Mouse (Mus musculus) kidney, embryonic 16.5 days (tissue): ENCODE data around the gene Klf6. TPM values are rescaled to one million over a fixed set of nuclear protein-coding genes. Genes with fewer than 3 reads are reported as not detected.

Source experiments
- ATAC-seq: fragments of 200-750 bp; cut with Nextera tagmentation; 2 replicates; pipeline ENCODE4 v1.8.0; 2017; ENCODE audit warnings: moderate TSS enrichment; ENCODE audit not compliant: low FRiP score, low TSS enrichment
- H3K27ac ChIP-seq: fragments of 300-500 bp; sonication (generic); 2 replicates; pipeline ENCODE4 v1.5.1; 2014; ENCODE audit warnings: low read length
- H3K27me3 ChIP-seq: fragments of 300-500 bp; sonication (generic); 2 replicates; pipeline ENCODE4 v1.6.1; 2014; ENCODE audit warnings: low read length, control low read depth, mixed read lengths; ENCODE audit not compliant: insufficient read depth
- H3K36me3 ChIP-seq: fragments of 300-500 bp; sonication (generic); 2 replicates; pipeline ENCODE4 v1.6.1; 2014; ENCODE audit warnings: low read length, control low read depth, mixed read lengths; ENCODE audit not compliant: insufficient read depth
- H3K4me1 ChIP-seq: fragments of 300-500 bp; sonication (generic); 2 replicates; pipeline ENCODE4 v1.6.1; 2014; ENCODE audit warnings: low read length, control low read depth, mixed read lengths; ENCODE audit not compliant: insufficient read depth
- H3K4me2 ChIP-seq: fragments of 300-500 bp; sonication (generic); replicated peaks from 2 replicates; pipeline ENCODE4 v1.6.1; 2014; ENCODE audit warnings: low read depth, low read length
- H3K4me3 ChIP-seq: fragments of 300-500 bp; sonication (generic); 2 replicates; pipeline ENCODE4 v1.5.1; 2014; ENCODE audit warnings: mild to moderate bottlenecking, low read length
- H3K9ac ChIP-seq: fragments of 300-500 bp; sonication (generic); replicated peaks from 2 replicates; pipeline ENCODE4 v1.6.1; 2014; ENCODE audit warnings: low read length
- H3K9me3 ChIP-seq: fragments of 300-500 bp; sonication (generic); 2 replicates; pipeline ENCODE4 v1.6.1; 2016; ENCODE audit warnings: low read length, control low read depth
- WGBS: fragments of 180-500 bp; shearing (Covaris S2); extraction: QIAGEN DNeasy Blood & Tissue Kit; methylation state at CpG from one replicate; pipeline ENCODE4 v1.1.7; 2014; 5-methylcytosine and 5-hydroxymethylcytosine counted together
- polyA plus RNA-seq: library from polyadenylated mRNA; unstranded; fragments of >200 nt; fragmentation: Nextera tagmentation; extraction: Ambion mirVana; gene quantifications from 2 replicates; pipeline ENCODE4 v1.2.1, GENCODE M21; 2015

Klf6 gene
- polyA plus RNA-seq, 1 experiment from 2014 or later, result 57.3 TPM

GRCm38 (mm10) chr13:5837174-5837777 is 24.0 kb upstream of the Klf6 start:
- Histone ChIP-seq H3K4me1 (no peaks in the 10 kb centered on the region), H3K9me3 (no peaks in the 10 kb centered on the region), H3K27me3 (no peaks in the 10 kb centered on the region), H3K4me2 (no peak overlapping the region), H3K4me3 (no peak overlapping the region), H3K36me3 (no peaks in the 10 kb centered on the region), H3K27ac (no peak overlapping the region), H3K9ac (no peak overlapping the region)
- 73% methylated on average over 4 of the region's 4 CpGs for WGBS
- peak; percentile 84; the same call in 1 of the 2 replicates for ATAC-seq

GRCm38 (mm10) chr13:5841418-5841817 is 19.9 kb upstream of the Klf6 start:
- Histone ChIP-seq H3K9me3 (no peaks in the 10 kb centered on the region), H3K4me3 (no peak overlapping the region), H3K9ac (no peak overlapping the region), H3K4me1 (0 out of 2 replicates have a peak, but pooled peaks cover 8% of the 10 kb centered on the region), H3K27ac (no peak overlapping the region), H3K27me3 (no peaks in the 10 kb centered on the region), H3K4me2 (no peak overlapping the region), H3K36me3 (no peaks in the 10 kb centered on the region)
- WGBS, result 84% methylated on average over 6 of the region's 6 CpGs
- ATAC-seq, result no peak

- no peaks in the 10 kb centered on the region for H3K36me3 ChIP-seq
- 0 out of 2 replicates have a peak, but pooled peaks cover 8% of the 10 kb centered on the region for H3K4me1 ChIP-seq
- no peak overlapping the region for H3K27ac ChIP-seq
- no peaks in the 10 kb centered on the region for H3K9me3 ChIP-seq
- H3K9ac ChIP-seq, result no peak overlapping the region
- H3K4me3 ChIP-seq, result no peak overlapping the region
- no peak overlapping the region for H3K4me2 ChIP-seq
- ATAC-seq, result no peak
- WGBS, result 73% methylated on average over 5 of the region's 5 CpGs
- no peaks in the 10 kb centered on the region for H3K27me3 ChIP-seq
Observed at GRCm38 (mm10) chr13:5842911-5843310, 18.4 kb upstream of the Klf6 start.

GRCm38 (mm10) chr13:5843829-5844228 is 17.5 kb upstream of the Klf6 start:
- Histone ChIP-seq H3K9ac (no peak overlapping the region), H3K4me2 (no peak overlapping the region), H3K4me3 (no peak overlapping the region), H3K9me3 (no peaks in the 10 kb centered on the region), H3K27me3 (no peaks in the 10 kb centered on the region), H3K4me1 (0 out of 2 replicates have a peak, but pooled peaks cover 8% of the 10 kb centered on the region), H3K36me3 (no peaks in the 10 kb centered on the region), H3K27ac (no peak overlapping the region)
- WGBS, result 59% methylated on average over 2 of the region's 2 CpGs
- no peak for ATAC-seq

- Histone ChIP-seq H3K9ac (no peak overlapping the region), H3K27me3 (no peaks in the 10 kb centered on the region), H3K4me2 (no peak overlapping the region), H3K4me3 (no peak overlapping the region), H3K27ac (no peak overlapping the region), H3K4me1 (0 out of 2 replicates have a peak, but pooled peaks cover 8% of the 10 kb centered on the region), H3K36me3 (no peaks in the 10 kb centered on the region), H3K9me3 (no peaks in the 10 kb centered on the region)
- no peak for ATAC-seq
- 88% methylated on average over 5 of the region's 5 CpGs for WGBS
Observed at GRCm38 (mm10) chr13:5844338-5844737, 16.9 kb upstream of the Klf6 start.

- Histone ChIP-seq H3K4me2 (peak overlapping the region; percentile 9), H3K4me3 (no peak overlapping the region), H3K4me1 (0 out of 2 replicates have a peak, but pooled peaks cover 8% of the 10 kb centered on the region), H3K27ac (peak overlapping the region; percentile 60), H3K27me3 (no peaks in the 10 kb centered on the region), H3K36me3 (no peaks in the 10 kb centered on the region), H3K9me3 (no peaks in the 10 kb centered on the region), H3K9ac (no peak overlapping the region)
- WGBS, result 36% methylated on average over 10 of the region's 10 CpGs
- ATAC-seq, result peak; percentile 43; the same call in 1 of the 2 replicates
Observed at GRCm38 (mm10) chr13:5845161-5845590, 16.1 kb upstream of the Klf6 start.

- Histone ChIP-seq H3K27ac (peak overlapping the region; percentile 60), H3K4me1 (0 out of 2 replicates have a peak, but pooled peaks cover 8% of the 10 kb centered on the region), H3K36me3 (no peaks in the 10 kb centered on the region), H3K9me3 (no peaks in the 10 kb centered on the region), H3K4me3 (no peak overlapping the region), H3K9ac (no peak overlapping the region), H3K4me2 (peak overlapping the region; percentile 9; the same call in 1 of the 2 replicates), H3K27me3 (no peaks in the 10 kb centered on the region)
- WGBS, result 41% methylated on average over 5 of the region's 5 CpGs
- peak; percentile 75; the same call in 1 of the 2 replicates for ATAC-seq
Observed at GRCm38 (mm10) chr13:5845605-5846004, 15.7 kb upstream of the Klf6 start.

- Histone ChIP-seq H3K27me3 (no peaks in the 10 kb centered on the region), H3K36me3 (no peaks in the 10 kb centered on the region), H3K4me3 (no peak overlapping the region), H3K4me2 (no peak overlapping the region), H3K4me1 (0 out of 2 replicates have a peak, but pooled peaks cover 8% of the 10 kb centered on the region), H3K27ac (no peak overlapping the region), H3K9me3 (no peaks in the 10 kb centered on the region), H3K9ac (no peak overlapping the region)
- no peak for ATAC-seq
- 76% methylated on average over 4 of the region's 4 CpGs for WGBS
Observed at GRCm38 (mm10) chr13:5846860-5847259, 14.4 kb upstream of the Klf6 start.

GRCm38 (mm10) chr13:5847736-5848135 is 13.5 kb upstream of the Klf6 start:
- Histone ChIP-seq H3K27ac (no peak overlapping the region), H3K4me2 (no peak overlapping the region), H3K36me3 (no peaks in the 10 kb centered on the region), H3K9me3 (no peaks in the 10 kb centered on the region), H3K9ac (no peak overlapping the region), H3K4me1 (0 out of 2 replicates have a peak, but pooled peaks cover 8% of the 10 kb centered on the region), H3K4me3 (no peak overlapping the region), H3K27me3 (no peaks in the 10 kb centered on the region)
- WGBS, result 62% methylated on average over 2 of the region's 2 CpGs
- ATAC-seq, result no peak

GRCm38 (mm10) chr13:5860651-5861156 is 578 bp upstream of the Klf6 start:
- H3K36me3 ChIP-seq, result peaks cover 9% of the 10 kb centered on the region
- H3K4me3 ChIP-seq, result peak overlapping the region; percentile 85

More at GRCm38 (mm10) chr13:5860651-5861156, 578 bp upstream of the Klf6 start:
- ATAC-seq, result peak; percentile 69
- WGBS, result under 1% methylated on average over 27 of the region's 27 CpGs
- Histone ChIP-seq H3K4me1 (peaks cover 20% of the 10 kb centered on the region), H3K27ac (peak overlapping the region; percentile 99), H3K9ac (peak overlapping the region; percentile 95), H3K4me2 (peak overlapping the region; percentile 83), H3K9me3 (no peaks in the 10 kb centered on the region), H3K27me3 (no peaks in the 10 kb centered on the region)
